Mouse (Mus musculus) C2C12 (cell line): Measurements from ENCODE around the gene Map3k5.

ENCODE experiments used
- CTCF ChIP-seq: IDR thresholded peaks from one replicate; pipeline ENCODE4 v1.5.1; 2011; ENCODE audit not compliant: control insufficient read depth, insufficient read depth, insufficient read length
- FOSL1 ChIP-seq: IDR thresholded peaks from one replicate; pipeline ENCODE4 v1.8.0; 2011; ENCODE audit warnings: mild to moderate bottlenecking, low read length; ENCODE audit not compliant: poor library complexity, insufficient read depth, severe bottlenecking
- MAX ChIP-seq: IDR thresholded peaks from one replicate; pipeline ENCODE4 v1.6.1; 2011; ENCODE audit warnings: mild to moderate bottlenecking, control low read depth
- MYOD1 ChIP-seq: IDR thresholded peaks from one replicate; pipeline ENCODE4 v1.6.1; 2011; ENCODE audit warnings: low read depth; ENCODE audit not compliant: control insufficient read depth, insufficient read length
- USF1 ChIP-seq: IDR thresholded peaks from one replicate; pipeline ENCODE4 v1.6.1; 2011; ENCODE audit warnings: low read depth, mild to moderate bottlenecking, control low read depth, moderate library complexity

- TF ChIP-seq CTCF (no peak), USF1 (no peak), MYOD1 (no peak), MAX (no peak), FOSL1 (no peak)
Observed at GRCm38 (mm10) chr10:20089026-20089425, 154.8 kb downstream of the Map3k5 start.
